Mouse (Mus musculus): ENCODE results near the gene Vil1. TPM values are rescaled to one million over a fixed set of nuclear protein-coding genes. Genes with fewer than 3 reads are reported as not detected.
A peak's percentile ranks its signal among the peaks of the same experiment; 100 is the strongest.

Gene Vil1
- polyA plus RNA-seq, 1 experiment, result 0.74 TPM

- no peak overlapping the region for H3K27ac ChIP-seq (ENCODE audit: control insufficient read depth, insufficient read depth, low read length)
- DNase-seq, result no peak
- no peak overlapping the region for H3K4me3 ChIP-seq (ENCODE audit: control insufficient read depth, insufficient read depth, low read length)
- H3K4me1 ChIP-seq (replicated peaks; ENCODE audit: control insufficient read depth, insufficient read depth, low read length), result no peaks in the 10 kb centered on the region
- H3K36me3 ChIP-seq (ENCODE audit: control insufficient read depth, insufficient read depth, low read length), result no peaks in the 10 kb centered on the region
- H3K27me3 ChIP-seq (ENCODE audit: control insufficient read depth, insufficient read depth, low read length), result no peaks in the 10 kb centered on the region
- WGBS, result 94% methylated on average over 9 of the region's 9 CpGs
- TF ChIP-seq POLR2A (IDR thresholded peaks at IDR 0.05; ENCODE audit: control insufficient read depth, extremely low read depth, insufficient read depth, low read length, poor library complexity) (no peak), CTCF (IDR thresholded peaks at IDR 0.05; ENCODE audit: borderline replicate concordance, control insufficient read depth, extremely low read depth, insufficient read depth, low read length, poor library complexity) (no peak)
Observed at GRCm38 (mm10) chr1:74419440-74419794, 10.2 kb downstream of the Vil1 start.

- Histone ChIP-seq H3K4me1 (replicated peaks; ENCODE audit: control insufficient read depth, insufficient read depth, low read length) (no peaks in the 10 kb centered on the region; the same call in 1 of the 2 replicates), H3K27me3 (ENCODE audit: control insufficient read depth, insufficient read depth, low read length) (no peaks in the 10 kb centered on the region), H3K36me3 (ENCODE audit: control insufficient read depth, insufficient read depth, low read length) (no peaks in the 10 kb centered on the region), H3K27ac (ENCODE audit: control insufficient read depth, insufficient read depth, low read length) (no peak overlapping the region), H3K4me3 (ENCODE audit: control insufficient read depth, insufficient read depth, low read length) (no peak overlapping the region)
- TF ChIP-seq POLR2A (IDR thresholded peaks at IDR 0.05; ENCODE audit: control insufficient read depth, extremely low read depth, insufficient read depth, low read length, poor library complexity), result no peak
- TF ChIP-seq CTCF (IDR thresholded peaks at IDR 0.05; ENCODE audit: borderline replicate concordance, control insufficient read depth, extremely low read depth, insufficient read depth, low read length, poor library complexity), result no peak
- WGBS, result 94% methylated on average over 8 of the region's 8 CpGs
- no peak for DNase-seq
Observed at GRCm38 (mm10) chr1:74423147-74423546, 14.0 kb downstream of the Vil1 start.

GRCm38 (mm10) chr1:74425845-74426244, 16.7 kb downstream of the Vil1 start:
- DNase-seq, result no peak
- H3K4me1 ChIP-seq (replicated peaks; ENCODE audit: control insufficient read depth, insufficient read depth, low read length), result peaks cover 2% of the 10 kb centered on the region; the same call in 1 of the 2 replicates
- H3K4me3 ChIP-seq (ENCODE audit: control insufficient read depth, insufficient read depth, low read length), result no peak overlapping the region
- no peak for TF ChIP-seq CTCF (IDR thresholded peaks at IDR 0.05; ENCODE audit: borderline replicate concordance, control insufficient read depth, extremely low read depth, insufficient read depth, low read length, poor library complexity)
- no peak for TF ChIP-seq POLR2A (IDR thresholded peaks at IDR 0.05; ENCODE audit: control insufficient read depth, extremely low read depth, insufficient read depth, low read length, poor library complexity)
- no peaks in the 10 kb centered on the region for H3K27me3 ChIP-seq (ENCODE audit: control insufficient read depth, insufficient read depth, low read length)
- no peaks in the 10 kb centered on the region for H3K36me3 ChIP-seq (ENCODE audit: control insufficient read depth, insufficient read depth, low read length)
- 42% methylated on average over 7 of the region's 7 CpGs for WGBS
- H3K27ac ChIP-seq (ENCODE audit: control insufficient read depth, insufficient read depth, low read length), result no peak overlapping the region

- DNase-seq, result no peak
- Histone ChIP-seq H3K4me1 (replicated peaks; ENCODE audit: control insufficient read depth, insufficient read depth, low read length) (peaks cover 6% of the 10 kb centered on the region), H3K4me3 (ENCODE audit: control insufficient read depth, insufficient read depth, low read length) (no peak overlapping the region), H3K36me3 (ENCODE audit: control insufficient read depth, insufficient read depth, low read length) (peaks cover 2% of the 10 kb centered on the region; the same call in 1 of the 2 replicates), H3K27ac (ENCODE audit: control insufficient read depth, insufficient read depth, low read length) (no peak overlapping the region), H3K27me3 (ENCODE audit: control insufficient read depth, insufficient read depth, low read length) (no peaks in the 10 kb centered on the region)
- TF ChIP-seq POLR2A (IDR thresholded peaks at IDR 0.05; ENCODE audit: control insufficient read depth, extremely low read depth, insufficient read depth, low read length, poor library complexity) (no peak), CTCF (IDR thresholded peaks at IDR 0.05; ENCODE audit: borderline replicate concordance, control insufficient read depth, extremely low read depth, insufficient read depth, low read length, poor library complexity) (no peak)
- over 99% methylated on average over 6 of the region's 6 CpGs for WGBS
Observed at GRCm38 (mm10) chr1:74433220-74433619, 24.0 kb downstream of the Vil1 start.

GRCm38 (mm10) chr1:74434596-74434995, 25.4 kb downstream of the Vil1 start:
- TF ChIP-seq CTCF (IDR thresholded peaks at IDR 0.05; ENCODE audit: borderline replicate concordance, control insufficient read depth, extremely low read depth, insufficient read depth, low read length, poor library complexity), result no peak
- no peak for TF ChIP-seq POLR2A (IDR thresholded peaks at IDR 0.05; ENCODE audit: control insufficient read depth, extremely low read depth, insufficient read depth, low read length, poor library complexity)
- H3K4me1 ChIP-seq (replicated peaks; ENCODE audit: control insufficient read depth, insufficient read depth, low read length), result peaks cover 6% of the 10 kb centered on the region
- H3K27ac ChIP-seq (ENCODE audit: control insufficient read depth, insufficient read depth, low read length), result no peak overlapping the region; the same call in 1 of the 2 replicates
- H3K4me3 ChIP-seq (ENCODE audit: control insufficient read depth, insufficient read depth, low read length), result no peak overlapping the region
- H3K27me3 ChIP-seq (ENCODE audit: control insufficient read depth, insufficient read depth, low read length), result no peaks in the 10 kb centered on the region
- WGBS, result 67% methylated on average over 5 of the region's 5 CpGs
- peaks cover 15% of the 10 kb centered on the region for H3K36me3 ChIP-seq (ENCODE audit: control insufficient read depth, insufficient read depth, low read length)
- DNase-seq, result no peak

GRCm38 (mm10) chr1:74435563-74435962, 26.4 kb downstream of the Vil1 start:
- no peak overlapping the region for H3K4me3 ChIP-seq (ENCODE audit: control insufficient read depth, insufficient read depth, low read length)
- peaks cover 4% of the 10 kb centered on the region; the same call in 1 of the 2 replicates for H3K4me1 ChIP-seq (replicated peaks; ENCODE audit: control insufficient read depth, insufficient read depth, low read length)
- H3K36me3 ChIP-seq (ENCODE audit: control insufficient read depth, insufficient read depth, low read length), result peaks cover 18% of the 10 kb centered on the region
- peak; percentile 9 for DNase-seq
- TF ChIP-seq CTCF (IDR thresholded peaks at IDR 0.05; ENCODE audit: borderline replicate concordance, control insufficient read depth, extremely low read depth, insufficient read depth, low read length, poor library complexity), result no peak
- no peak for TF ChIP-seq POLR2A (IDR thresholded peaks at IDR 0.05; ENCODE audit: control insufficient read depth, extremely low read depth, insufficient read depth, low read length, poor library complexity)
- WGBS, result 41% methylated on average over 6 of the region's 6 CpGs
- H3K27me3 ChIP-seq (ENCODE audit: control insufficient read depth, insufficient read depth, low read length), result no peaks in the 10 kb centered on the region
- H3K27ac ChIP-seq (ENCODE audit: control insufficient read depth, insufficient read depth, low read length), result no peak overlapping the region
